Mouse (Mus musculus) left cerebral cortex, adult 2 months (tissue): ENCODE measurements around the gene Prrc2a. TPM values are rescaled to one million over a fixed set of nuclear protein-coding genes. Genes with fewer than 3 reads are reported as not detected.

Experiments used
- DNase-seq, 2 experiments: peaks; one replicate each; pipeline ENCODE4 v3.0.0; 2021 to 2022; ENCODE audit warnings: low spot score in 2 of 2, mixed read lengths in 1 of 2; ENCODE audit errors: extremely low spot score in 1 of 2
- H3K27ac ChIP-seq: fragments of 200-600 bp; 2 replicates; pipeline ENCODE4 v1.8.1; 2022
- H3K4me3 ChIP-seq: fragments of 200-600 bp; 2 replicates; pipeline ENCODE4 v1.8.1; 2022
- CTCF ChIP-seq: fragments of 200-600 bp; IDR thresholded peaks from 2 replicates; pipeline ENCODE4 v1.8.1; 2022; ENCODE audit warnings: antibody characterized with exemption, mild to moderate bottlenecking, moderate library complexity
- intact Hi-C: fragments of 180-260 bp; cut with DNase I; formaldehyde crosslinking; loops from one replicate; pipeline ENCODE4 v1.15.1; 2025
- total RNA-seq, 2 experiments: library from RNA; stranded (reverse); gene quantifications; 2 replicates each; pipeline ENCODE4 v1.2.3; 2021

The Prrc2a gene
- total RNA-seq, 2 experiments from 2014 or later, result 285 to 321 TPM

GRCm38 (mm10) chr17:35167794-35168193, 3.1 kb upstream of the Prrc2a start:
- no peak for TF ChIP-seq CTCF
- DNase-seq, result no peak
- intact Hi-C loops, result no loop called here

GRCm38 (mm10) chr17:35166352-35167035, 1.8 kb upstream of the Prrc2a start:
- H3K27ac ChIP-seq, result peak overlapping the region; percentile 96; the same call in 1 of the 2 replicates
- intact Hi-C loops, result loop anchor here (1.0 kb wide), 1 partner anchor 70 kb away; no protein-coding TSS in a partner anchor
- peak in 1 of 2 experiments; percentile 59 for DNase-seq
- H3K4me3 ChIP-seq, result no peak overlapping the region
- peak; percentile 64 for TF ChIP-seq CTCF

More at GRCm38 (mm10) chr17:35167794-35168193, 3.1 kb upstream of the Prrc2a start:
- peak overlapping the region; percentile 75 for H3K27ac ChIP-seq
- no peak overlapping the region for H3K4me3 ChIP-seq

GRCm38 (mm10) chr17:35165451-35166155, 906 bp upstream of the Prrc2a start:
- H3K4me3 ChIP-seq, result peak overlapping the region; percentile 87
- intact Hi-C loops, result loop anchor here (1.0 kb wide), 1 partner anchor 71 kb away; no protein-coding TSS in a partner anchor

GRCm38 (mm10) chr17:35164218-35164567, 504 bp downstream of the Prrc2a start:
- Histone ChIP-seq H3K4me3 (peak overlapping the region; percentile 87), H3K27ac (peak overlapping the region; percentile 96)
- DNase-seq, result no peak
- TF ChIP-seq CTCF, result no peak
- intact Hi-C loops, result loop anchor here (1.0 kb wide), 1 partner anchor 29 kb away; the partner anchor contains the start of gene Bag6

More at GRCm38 (mm10) chr17:35165451-35166155, 906 bp upstream of the Prrc2a start:
- DNase-seq, result no peak
- H3K27ac ChIP-seq, result peak overlapping the region; percentile 96
- TF ChIP-seq CTCF, result no peak

GRCm38 (mm10) chr17:35163326-35164081, 1.2 kb downstream of the Prrc2a start:
- no peak for DNase-seq
- no peak for TF ChIP-seq CTCF
- Histone ChIP-seq H3K27ac (peak overlapping the region; percentile 96), H3K4me3 (peak overlapping the region; percentile 87)
- intact Hi-C loops, result loop anchor here (1.0 kb wide), 1 partner anchor 28 kb away; the partner anchor contains the start of gene Bag6

- H3K4me3 ChIP-seq, result peak overlapping the region; percentile 87
- intact Hi-C loops, result no loop called here
- DNase-seq, result no peak
- H3K27ac ChIP-seq, result no peak overlapping the region
- TF ChIP-seq CTCF, result no peak
Measured at GRCm38 (mm10) chr17:35162730-35163129, 2.0 kb downstream of the Prrc2a start.

GRCm38 (mm10) chr17:35162121-35162520, 2.6 kb downstream of the Prrc2a start:
- Histone ChIP-seq H3K4me3 (peak overlapping the region; percentile 87; the same call in 1 of the 2 replicates), H3K27ac (no peak overlapping the region)
- no peak for DNase-seq
- intact Hi-C loops, result no loop called here
- TF ChIP-seq CTCF, result no peak

GRCm38 (mm10) chr17:35161421-35161820, 3.3 kb downstream of the Prrc2a start:
- no peak overlapping the region for H3K4me3 ChIP-seq
- no peak for DNase-seq
- TF ChIP-seq CTCF, result no peak
- intact Hi-C loops, result no loop called here
- H3K27ac ChIP-seq, result no peak overlapping the region

GRCm38 (mm10) chr17:35159638-35160037, 5.1 kb downstream of the Prrc2a start:
- TF ChIP-seq CTCF, result no peak
- intact Hi-C loops, result no loop called here
- DNase-seq, result no peak

GRCm38 (mm10) chr17:35158850-35159593, 5.7 kb downstream of the Prrc2a start:
- no peak for TF ChIP-seq CTCF
- intact Hi-C loops, result no loop called here
- H3K27ac ChIP-seq, result no peak overlapping the region

More at GRCm38 (mm10) chr17:35159638-35160037, 5.1 kb downstream of the Prrc2a start:
- no peak overlapping the region for H3K4me3 ChIP-seq
- H3K27ac ChIP-seq, result no peak overlapping the region

GRCm38 (mm10) chr17:35157661-35158175, 7.0 kb downstream of the Prrc2a start:
- no peak for TF ChIP-seq CTCF
- intact Hi-C loops, result no loop called here
- no peak for DNase-seq
- Histone ChIP-seq H3K4me3 (no peak overlapping the region), H3K27ac (no peak overlapping the region)

More at GRCm38 (mm10) chr17:35158850-35159593, 5.7 kb downstream of the Prrc2a start:
- no peak overlapping the region for H3K4me3 ChIP-seq
- DNase-seq, result no peak
